Mouse (Mus musculus) testis, adult 2 months (tissue): Measurements from ENCODE around the gene Hip1. TPM values are rescaled to one million over a fixed set of nuclear protein-coding genes. Genes with fewer than 3 reads are reported as not detected.
A peak's percentile ranks its signal among the peaks of the same experiment; 100 is the strongest.

Experiments used
- H3K27ac ChIP-seq: fragments of 200-500 bp; 2 replicates; pipeline ENCODE4 v1.5.1; 2012; ENCODE audit warnings: low read depth, low read length; ENCODE audit not compliant: control insufficient read depth, insufficient read depth
- H3K27me3 ChIP-seq: fragments of 200-500 bp; 2 replicates; pipeline ENCODE4 v1.6.1; 2012; ENCODE audit warnings: mild to moderate bottlenecking, low read length, moderate library complexity; ENCODE audit not compliant: control insufficient read depth, insufficient read depth
- H3K36me3 ChIP-seq: fragments of 200-500 bp; 2 replicates; pipeline ENCODE4 v1.6.1; 2012; ENCODE audit warnings: mild to moderate bottlenecking, low read length; ENCODE audit not compliant: control insufficient read depth, insufficient read depth
- H3K4me1 ChIP-seq: fragments of 200-500 bp; 2 replicates; pipeline ENCODE4 v1.6.1; 2012; ENCODE audit warnings: low read length; ENCODE audit not compliant: control insufficient read depth, insufficient read depth
- H3K4me3 ChIP-seq: fragments of 200-500 bp; 2 replicates; pipeline ENCODE4 v1.5.1; 2012; ENCODE audit warnings: low read depth, mild to moderate bottlenecking, low read length, moderate library complexity, mixed read lengths; ENCODE audit not compliant: control insufficient read depth
- CTCF ChIP-seq: fragments of 200-500 bp; IDR thresholded peaks from 2 replicates; pipeline ENCODE4 v1.5.1; 2012; ENCODE audit warnings: low read depth, mild to moderate bottlenecking, inconsistent platforms, low read length, moderate library complexity; ENCODE audit not compliant: control insufficient read depth, insufficient read depth, insufficient replicate concordance
- POLR2A ChIP-seq: fragments of 200-500 bp; IDR thresholded peaks from 2 replicates; pipeline ENCODE4 v1.6.1; 2012; ENCODE audit warnings: low read depth, mild to moderate bottlenecking, inconsistent platforms, low read length, moderate library complexity; ENCODE audit not compliant: control insufficient read depth
- polyA plus RNA-seq: library from polyadenylated mRNA; depleted of rRNA; stranded (reverse); fragments of >200 nt; gene quantifications from 2 replicates; pipeline ENCODE4 v1.2.3, GENCODE M21; 2012

The Hip1 gene
- polyA plus RNA-seq, 1 experiment: 8.9 TPM

DNA sequence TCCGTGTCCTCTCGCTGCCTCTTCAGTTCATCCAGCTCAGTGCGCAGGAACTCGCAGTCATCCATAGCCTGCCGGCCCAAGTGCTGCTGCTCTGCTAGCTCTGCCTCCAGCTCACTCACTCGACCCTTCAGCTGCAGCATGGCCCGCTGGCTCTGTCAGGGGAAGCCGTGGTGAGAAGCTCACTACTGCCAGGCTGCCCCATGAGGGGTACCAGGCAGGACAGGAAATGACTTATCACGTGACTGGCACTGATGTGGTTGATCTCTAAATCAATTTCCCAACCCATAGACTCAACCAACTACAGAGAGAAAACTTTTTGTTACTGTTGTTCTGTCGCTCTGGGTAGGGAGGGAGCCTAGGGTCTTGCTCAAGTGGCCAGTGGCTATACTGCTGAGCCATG, 109.9 kb downstream of the Hip1 start:
- TF ChIP-seq POLR2A: no peak
- TF ChIP-seq CTCF: no peak
- H3K27me3 ChIP-seq: no peaks in the 10 kb centered on the region
- H3K27ac ChIP-seq: no peak overlapping the region
- peaks cover 11% of the 10 kb centered on the region for H3K4me1 ChIP-seq
- no peak overlapping the region for H3K4me3 ChIP-seq
- H3K36me3 ChIP-seq: no peaks in the 10 kb centered on the region

DNA sequence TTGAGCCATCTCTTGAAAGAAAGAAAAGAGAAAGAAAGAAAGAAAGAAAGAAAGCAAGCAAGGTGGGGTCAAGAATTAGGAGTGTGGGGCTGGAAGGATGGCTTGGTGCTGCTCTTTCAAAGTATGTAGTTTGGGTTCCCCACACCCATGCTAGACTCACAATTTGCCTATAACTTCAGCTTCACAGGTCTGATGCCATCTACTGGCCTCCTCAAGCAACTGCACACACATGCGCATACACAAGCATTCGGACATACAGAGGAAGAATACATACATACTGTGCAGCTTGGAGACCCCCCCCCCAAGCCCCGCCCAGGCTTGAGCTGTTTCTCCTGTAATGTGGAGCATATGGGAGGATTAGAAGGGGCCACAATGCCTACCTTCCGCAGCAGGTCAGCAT, 111.1 kb downstream of the Hip1 start:
- no peak for TF ChIP-seq POLR2A
- no peak; the same call in 1 of the 2 replicates for TF ChIP-seq CTCF
- H3K4me3 ChIP-seq: no peak overlapping the region
- H3K27ac ChIP-seq: no peak overlapping the region
- peaks cover 11% of the 10 kb centered on the region for H3K4me1 ChIP-seq
- H3K36me3 ChIP-seq: no peaks in the 10 kb centered on the region
- no peaks in the 10 kb centered on the region for H3K27me3 ChIP-seq

- H3K4me3 ChIP-seq: no peak overlapping the region
- TF ChIP-seq POLR2A: no peak
- no peak for TF ChIP-seq CTCF
- H3K36me3 ChIP-seq: no peaks in the 10 kb centered on the region
- H3K27me3 ChIP-seq: no peaks in the 10 kb centered on the region
- peaks cover 11% of the 10 kb centered on the region for H3K4me1 ChIP-seq
- no peak overlapping the region for H3K27ac ChIP-seq
Observed at GRCm38 (mm10) chr5:135431111-135431510, 113.8 kb downstream of the Hip1 start.

- TF ChIP-seq POLR2A: no peak
- TF ChIP-seq CTCF: 0 out of 2 replicates have a peak, but pooled peaks have one; percentile 10
Observed at GRCm38 (mm10) chr5:135428786-135429185, 116.1 kb downstream of the Hip1 start.

DNA sequence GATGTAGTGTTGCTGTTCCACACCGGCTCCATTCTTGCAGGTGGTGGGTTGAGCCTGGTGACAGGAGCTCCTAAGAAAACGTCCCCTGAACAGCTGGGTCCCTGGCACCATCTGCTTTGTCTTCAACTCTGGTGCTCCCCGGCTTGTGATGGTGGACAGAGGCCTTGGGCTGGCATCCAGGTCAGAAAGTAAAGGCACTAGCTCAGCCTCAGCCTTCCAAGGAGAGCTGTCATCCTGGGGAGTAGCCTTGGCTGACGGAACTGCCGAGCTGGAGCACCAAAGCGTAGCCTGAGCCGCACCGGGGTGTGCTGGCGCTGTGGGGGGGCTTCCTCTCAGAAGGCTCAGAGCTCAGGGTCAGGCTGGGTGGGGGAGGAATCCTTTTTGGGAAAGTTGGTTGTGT, 134.7 kb downstream of the Hip1 start:
- Histone ChIP-seq H3K4me1 (no peaks in the 10 kb centered on the region), H3K36me3 (peaks cover 5% of the 10 kb centered on the region), H3K27me3 (no peaks in the 10 kb centered on the region), H3K27ac (no peak overlapping the region), H3K4me3 (no peak overlapping the region)
- no peak for TF ChIP-seq POLR2A
- TF ChIP-seq CTCF: no peak

More at GRCm38 (mm10) chr5:135428786-135429185, 116.1 kb downstream of the Hip1 start:
- peaks cover 5% of the 10 kb centered on the region for H3K4me1 ChIP-seq
- H3K27ac ChIP-seq: no peak overlapping the region
- no peaks in the 10 kb centered on the region for H3K36me3 ChIP-seq
- no peaks in the 10 kb centered on the region for H3K27me3 ChIP-seq
- H3K4me3 ChIP-seq: no peak overlapping the region

DNA sequence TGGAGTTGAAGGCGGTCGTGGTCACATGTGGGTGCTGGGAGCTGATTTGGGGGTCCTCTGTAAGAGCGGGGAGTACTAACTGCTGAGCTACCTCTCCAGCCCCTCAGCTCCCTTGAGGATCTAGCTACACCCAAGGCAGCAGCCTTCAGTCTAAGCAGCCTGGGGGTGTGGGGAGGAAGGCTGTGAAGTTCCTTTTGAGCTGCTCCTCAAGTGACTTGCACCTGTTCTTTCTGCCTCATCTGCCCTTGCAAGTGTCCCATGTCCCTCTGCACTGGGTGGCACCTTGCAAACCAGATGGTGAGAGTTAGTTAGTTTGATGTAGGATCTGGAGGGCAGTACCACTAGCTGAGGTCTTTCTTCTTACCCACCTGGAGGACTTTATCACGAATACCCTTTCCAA, 136.8 kb downstream of the Hip1 start:
- no peak overlapping the region for H3K4me3 ChIP-seq
- H3K4me1 ChIP-seq: peaks cover 2% of the 10 kb centered on the region; the same call in 1 of the 2 replicates
- TF ChIP-seq POLR2A: no peak
- no peak for TF ChIP-seq CTCF
- peaks cover 5% of the 10 kb centered on the region for H3K36me3 ChIP-seq
- no peak overlapping the region for H3K27ac ChIP-seq
- H3K27me3 ChIP-seq: no peaks in the 10 kb centered on the region

GRCm38 (mm10) chr5:135405437-135405836, 139.5 kb downstream of the Hip1 start:
- H3K4me1 ChIP-seq: peaks cover 2% of the 10 kb centered on the region; the same call in 1 of the 2 replicates
- TF ChIP-seq CTCF: no peak
- TF ChIP-seq POLR2A: no peak
- H3K36me3 ChIP-seq: peaks cover 5% of the 10 kb centered on the region
- H3K27me3 ChIP-seq: no peaks in the 10 kb centered on the region
- H3K27ac ChIP-seq: no peak overlapping the region
- peak overlapping the region; percentile 90 for H3K4me3 ChIP-seq

DNA sequence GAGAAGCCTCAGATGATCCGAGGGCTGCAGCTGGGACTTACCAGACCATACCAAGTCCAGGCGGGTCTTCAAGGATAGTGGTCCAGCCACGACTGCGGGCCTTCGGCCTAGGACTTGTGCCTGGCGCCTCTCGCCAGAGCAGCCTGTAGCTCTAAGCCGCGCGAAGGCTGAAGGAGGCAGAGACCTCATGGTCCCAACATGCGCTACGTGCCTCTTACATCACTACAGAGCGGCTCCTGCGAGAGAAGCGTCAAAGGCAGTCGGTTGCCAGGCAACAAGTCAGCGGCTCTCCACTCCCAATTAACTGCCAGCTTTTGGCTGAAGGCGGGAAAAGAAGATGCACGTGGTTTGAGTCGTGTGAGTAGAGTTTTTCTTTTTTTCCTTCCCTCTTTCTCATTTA, 140.3 kb downstream of the Hip1 start:
- peaks cover 1% of the 10 kb centered on the region for H3K36me3 ChIP-seq
- peak; percentile 92 for TF ChIP-seq POLR2A
- TF ChIP-seq CTCF: no peak
- H3K4me3 ChIP-seq: peak overlapping the region; percentile 80
- peak overlapping the region; percentile 69 for H3K27ac ChIP-seq
- H3K27me3 ChIP-seq: no peaks in the 10 kb centered on the region
- H3K4me1 ChIP-seq: peaks cover 2% of the 10 kb centered on the region; the same call in 1 of the 2 replicates
